Mouse (Mus musculus): ENCODE results near the gene Zcchc4.
A peak's percentile ranks its signal among the peaks of the same experiment; 100 is the strongest.
"Not testable (repeated sequence)": the region's sequence is repeated elsewhere in the genome, so short reads cannot be mapped to it uniquely, and the experiment has no call there.

Zcchc4 gene

DNA sequence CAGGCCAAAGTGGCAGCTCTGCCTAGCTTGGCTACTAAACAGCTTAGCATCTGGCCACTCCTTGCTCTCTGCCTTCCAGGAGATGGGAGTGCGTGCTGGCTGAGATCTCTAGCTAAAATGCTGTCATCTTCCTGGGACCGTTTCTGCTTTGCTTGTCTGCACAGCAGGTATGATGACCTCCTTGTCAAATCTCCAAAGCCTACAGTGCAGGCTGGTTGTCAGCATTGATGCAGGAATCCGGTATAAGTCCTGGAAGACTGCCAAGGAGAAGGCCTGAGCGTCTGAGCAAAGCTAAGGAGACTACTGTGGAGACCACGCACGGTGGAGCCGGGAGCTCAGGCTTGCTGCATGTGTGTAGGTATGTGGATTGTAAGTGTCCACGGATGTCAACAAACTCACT is at the start of gene Zcchc4:
TSS of gene Zcchc4 (plus strand) at position 173 of the 400 bp plus-strand sequence.
- no peak for DNase-seq (ENCODE audit: low spot score)

DNA sequence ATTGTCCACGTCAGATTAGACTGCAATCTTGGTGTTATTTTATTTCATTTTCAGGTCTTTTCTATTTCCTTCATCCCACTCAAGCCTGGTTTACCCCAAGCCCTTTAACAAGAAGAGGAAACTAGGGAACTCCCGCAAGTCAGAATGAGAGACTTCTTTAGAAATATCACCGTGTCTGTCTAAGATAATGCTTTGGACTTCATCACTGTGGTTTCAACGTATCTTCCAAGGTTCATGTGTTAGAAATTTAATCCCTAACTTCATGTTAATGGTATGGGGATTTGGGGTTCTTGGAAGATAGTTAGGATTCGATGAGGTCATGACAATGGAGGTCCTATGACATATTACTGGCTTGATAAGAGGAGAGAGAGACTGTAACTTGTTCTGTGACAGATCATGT is 47.5 kb upstream of the Zcchc4 start:
- no peak for DNase-seq (ENCODE audit: low spot score)

DNA sequence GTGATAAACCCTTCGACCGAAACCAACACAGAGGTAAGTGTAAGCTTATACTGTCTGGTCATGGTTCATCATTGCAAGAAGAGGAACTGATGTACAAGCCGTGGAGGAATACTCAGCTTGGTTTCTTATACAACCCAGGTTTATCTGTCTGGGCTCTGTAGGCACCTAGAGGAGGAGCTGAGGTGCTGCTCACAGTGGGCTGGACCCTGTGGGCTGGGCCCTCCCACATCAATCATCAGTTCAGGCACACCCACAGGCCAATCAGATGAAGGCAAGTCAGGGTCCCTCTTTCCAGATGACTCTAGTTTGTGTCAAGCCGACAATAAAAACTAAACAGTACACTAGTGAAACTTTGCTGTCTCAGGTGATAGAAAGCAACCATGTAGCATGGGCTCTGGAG is 42.4 kb upstream of the Zcchc4 start:
- DNase-seq (ENCODE audit: low spot score): no peak

DNA sequence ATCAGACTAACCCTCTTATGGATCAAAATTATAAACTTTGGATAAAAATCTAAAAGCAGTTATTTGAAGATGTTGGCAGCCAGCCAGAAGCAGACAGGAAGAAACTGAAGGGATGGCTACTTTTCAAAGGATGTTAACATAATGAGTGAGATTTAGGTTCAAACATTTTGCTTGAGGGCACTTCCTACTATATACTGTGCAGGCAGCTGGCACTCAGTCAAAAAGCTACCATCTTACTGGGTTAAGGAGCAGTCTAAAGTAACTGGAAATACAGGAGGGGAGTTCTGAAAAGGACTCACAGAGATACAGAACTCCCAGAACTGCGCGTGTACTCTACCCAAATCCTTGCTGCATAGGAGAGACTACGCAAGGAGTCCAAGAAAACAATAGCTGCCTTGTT is 39.2 kb upstream of the Zcchc4 start:
- DNase-seq (ENCODE audit: low spot score): no peak

DNA sequence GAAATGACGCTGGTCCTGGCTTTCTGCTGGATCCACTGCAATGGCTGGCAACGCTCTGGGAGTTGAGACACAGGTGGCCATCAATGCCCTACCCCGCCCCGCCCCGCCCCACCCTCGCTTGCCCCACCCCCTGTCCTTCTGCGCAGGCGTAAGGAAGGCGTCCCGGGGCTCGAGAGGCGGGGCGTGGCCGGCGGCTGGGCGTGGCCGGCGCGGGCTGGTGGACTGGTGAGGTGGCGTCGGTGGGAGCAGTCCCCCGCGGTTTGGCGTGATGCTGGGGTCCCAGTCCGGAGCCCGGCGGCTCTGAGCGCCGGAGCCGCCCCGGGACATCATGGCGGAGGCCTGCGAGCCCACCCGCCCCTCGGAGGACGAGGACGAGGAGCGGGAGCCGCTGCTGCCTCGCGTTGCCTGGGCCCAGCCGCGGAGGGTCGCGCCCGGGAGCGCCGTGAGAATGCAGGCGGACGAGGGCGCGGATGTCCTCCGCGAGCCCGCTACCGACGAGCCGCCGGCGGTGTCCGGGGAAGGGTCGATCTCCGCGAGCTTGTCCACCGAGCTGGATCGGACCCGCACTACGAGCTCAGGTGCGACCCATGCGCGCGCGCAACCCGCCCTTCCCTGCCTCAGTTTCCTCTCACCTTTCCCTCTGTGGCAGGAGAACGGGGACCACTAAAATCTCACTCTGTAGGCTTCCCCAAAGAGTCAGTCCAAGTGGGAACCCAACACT is 33.7 kb upstream of the Zcchc4 start, which contains the start of gene Pi4k2b:
TSS of gene Pi4k2b (plus strand) at position 184 of the 721 bp plus-strand sequence.
- DNase-seq (ENCODE audit: low spot score): peak; percentile 94

DNA sequence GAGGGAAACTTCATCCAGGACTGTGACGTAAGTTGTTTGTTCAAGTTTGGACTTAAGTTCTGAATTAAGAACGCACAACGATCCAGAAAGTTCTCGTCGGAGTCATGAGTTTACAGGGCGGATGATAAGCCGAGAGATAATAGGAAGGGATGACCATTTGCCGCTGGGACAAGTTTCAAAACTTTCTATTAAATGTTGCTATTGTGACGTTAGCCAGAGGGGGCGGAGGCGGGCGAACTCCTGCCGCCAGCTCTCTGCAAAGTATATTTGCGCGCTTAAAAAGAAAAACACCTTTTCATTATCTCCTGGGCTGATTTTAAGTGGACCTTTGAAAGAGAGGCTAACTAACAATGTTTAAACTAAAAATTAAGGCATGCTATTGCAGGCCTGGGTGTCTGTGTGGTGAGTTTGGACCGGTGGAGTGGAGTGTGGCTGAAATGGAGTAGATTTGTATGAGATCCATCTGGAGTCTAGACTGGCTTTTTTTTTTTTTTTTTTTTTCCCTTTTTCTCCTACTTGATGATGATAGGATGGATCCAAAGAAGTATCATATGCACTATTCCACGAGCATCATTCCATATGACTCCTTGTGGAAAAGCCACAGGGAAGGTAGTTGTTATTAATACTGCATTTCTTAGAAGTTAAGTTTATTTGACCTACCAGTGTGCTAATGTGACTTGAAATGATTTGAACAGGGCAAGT is 32.9 kb upstream of the Zcchc4 start:
- peak; percentile 64 for DNase-seq (ENCODE audit: low spot score)

DNA sequence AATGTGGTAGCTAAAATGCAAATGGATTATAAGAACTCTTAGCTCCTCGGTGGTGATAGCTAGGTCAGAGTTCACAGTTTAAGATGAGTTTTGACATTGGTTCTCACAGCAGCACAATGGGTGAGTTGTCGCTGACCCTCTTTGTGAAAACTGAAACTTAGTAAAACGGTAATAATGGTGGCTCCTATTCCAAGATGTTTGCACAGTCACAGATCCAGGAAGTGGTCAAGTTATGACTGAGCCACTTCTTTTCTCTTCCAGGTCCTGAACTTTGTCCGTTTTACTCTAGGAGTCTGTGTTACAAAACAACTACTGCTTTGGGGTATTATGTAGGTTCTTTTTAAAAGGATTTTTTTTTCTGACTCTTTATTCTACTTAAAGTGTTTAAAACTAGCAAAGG is 32.0 kb upstream of the Zcchc4 start:
- no peak for DNase-seq (ENCODE audit: low spot score)

DNA sequence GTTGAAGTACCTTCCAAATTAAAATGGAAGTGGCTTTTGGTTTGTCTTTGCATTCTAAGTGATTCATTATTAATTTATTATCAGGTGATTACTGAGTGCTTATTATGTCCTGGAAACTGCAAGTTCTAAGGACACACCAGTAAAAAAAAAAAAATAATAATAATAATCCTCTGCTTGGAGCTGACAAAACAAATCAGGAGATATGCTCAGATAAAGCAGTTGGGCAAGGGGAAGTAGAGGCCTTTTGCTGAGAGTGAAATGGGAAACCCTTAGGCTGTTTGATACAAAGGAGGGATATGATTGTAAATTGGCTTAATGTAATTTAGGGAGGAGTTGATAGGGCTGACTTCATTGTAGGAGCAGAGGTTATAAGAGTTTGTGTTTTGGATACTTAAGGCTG is 28.3 kb upstream of the Zcchc4 start:
- no peak for DNase-seq (ENCODE audit: low spot score)

DNA sequence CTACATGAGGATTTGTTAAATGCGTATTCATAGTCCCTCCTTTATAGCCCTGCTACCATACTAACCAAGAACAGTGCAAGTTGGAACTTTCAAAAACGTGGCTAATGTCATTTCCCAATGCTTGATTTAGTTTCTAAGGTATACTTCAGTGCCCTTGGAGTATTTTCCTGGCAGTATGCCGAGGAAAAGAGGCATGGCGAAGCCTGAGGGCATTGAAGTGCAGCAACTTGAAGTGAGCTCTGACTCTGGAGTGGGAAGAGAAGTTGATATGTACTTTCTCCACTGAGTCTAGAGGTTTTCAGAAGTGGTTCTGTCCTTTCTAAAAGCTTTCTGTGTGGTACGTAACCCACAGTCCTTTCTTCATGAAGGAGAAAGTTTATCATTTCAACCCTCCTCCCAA is 26.5 kb upstream of the Zcchc4 start:
- no peak for DNase-seq (ENCODE audit: low spot score)

DNA sequence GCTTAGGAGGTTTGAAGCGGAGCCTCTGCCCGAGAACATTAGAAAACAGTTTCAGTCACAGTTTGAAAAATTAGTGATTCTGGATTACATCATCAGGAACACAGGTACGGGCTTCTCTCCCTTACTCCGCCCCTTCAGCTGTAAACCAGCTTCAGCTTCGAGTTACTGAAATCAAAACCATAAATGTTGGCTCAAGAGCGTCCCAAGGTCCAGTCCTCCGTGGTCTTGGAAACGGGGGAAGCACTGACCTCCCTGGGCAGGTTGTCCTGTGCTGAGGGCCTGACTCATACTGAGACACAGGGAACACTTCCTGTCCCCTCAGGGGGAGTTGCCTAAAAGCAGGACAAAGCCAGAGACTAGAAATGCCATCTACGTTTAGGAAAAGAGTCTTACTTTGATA is 22.1 kb upstream of the Zcchc4 start:
- DNase-seq (ENCODE audit: low spot score): no peak

DNA sequence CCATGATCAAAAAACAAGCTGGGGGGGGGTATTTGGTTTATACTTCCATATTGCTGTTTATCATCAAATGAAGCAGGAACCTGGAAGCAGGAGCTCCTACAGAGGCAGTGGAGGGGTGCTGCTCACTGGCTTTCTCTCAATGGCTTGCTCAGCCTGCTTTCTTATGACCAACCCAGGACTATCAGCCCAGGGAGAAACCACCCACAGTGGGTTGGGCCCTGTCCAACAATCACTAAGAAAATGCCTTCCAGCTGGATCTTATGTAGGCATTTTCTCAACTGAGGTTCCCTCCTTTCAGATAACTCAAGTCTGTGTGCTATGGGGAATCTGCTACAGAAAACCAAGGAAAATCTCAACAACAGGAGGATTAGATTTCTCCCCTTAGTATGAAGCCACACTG is 21.0 kb upstream of the Zcchc4 start:
- no peak for DNase-seq (ENCODE audit: low spot score)

DNA sequence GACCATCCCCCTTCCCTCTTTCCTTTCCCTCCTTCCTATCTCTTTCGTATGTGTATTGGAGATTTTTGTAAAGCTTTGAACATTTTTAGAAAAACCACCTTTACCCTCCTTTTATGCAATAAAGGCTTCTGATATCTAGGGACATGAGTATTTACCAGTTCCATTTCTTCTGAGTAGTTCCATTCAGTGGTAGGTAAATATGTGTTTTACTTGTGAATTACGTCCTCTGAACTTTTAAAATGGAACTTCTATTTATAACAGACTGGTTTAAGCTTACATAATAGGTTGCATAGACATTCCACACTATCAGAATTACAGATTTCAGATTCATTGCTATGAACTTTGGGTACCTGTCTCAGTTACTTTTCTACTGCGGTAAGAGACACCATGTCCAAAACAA is 19.9 kb upstream of the Zcchc4 start:
- no peak for DNase-seq (ENCODE audit: low spot score)

DNA sequence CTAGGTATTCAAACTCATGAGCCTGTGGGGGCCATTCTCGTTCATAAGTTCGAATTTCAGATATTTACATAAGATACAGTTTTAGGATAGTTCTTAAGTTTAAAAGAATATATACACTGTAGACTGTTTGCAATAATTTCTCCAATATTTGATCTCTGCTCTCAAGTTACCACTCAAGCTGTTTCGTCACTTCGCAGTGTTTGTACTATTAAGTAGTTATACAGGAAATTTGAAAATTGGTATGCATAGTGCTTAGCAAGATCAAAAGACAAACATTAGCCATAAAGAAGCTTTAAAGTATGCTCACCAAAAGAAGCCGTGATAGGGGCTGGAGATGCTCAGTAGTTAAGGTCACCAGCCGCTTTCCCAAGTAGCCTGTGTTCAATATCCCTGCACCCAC is 19.2 kb upstream of the Zcchc4 start:
- DNase-seq (ENCODE audit: low spot score): no peak

DNA sequence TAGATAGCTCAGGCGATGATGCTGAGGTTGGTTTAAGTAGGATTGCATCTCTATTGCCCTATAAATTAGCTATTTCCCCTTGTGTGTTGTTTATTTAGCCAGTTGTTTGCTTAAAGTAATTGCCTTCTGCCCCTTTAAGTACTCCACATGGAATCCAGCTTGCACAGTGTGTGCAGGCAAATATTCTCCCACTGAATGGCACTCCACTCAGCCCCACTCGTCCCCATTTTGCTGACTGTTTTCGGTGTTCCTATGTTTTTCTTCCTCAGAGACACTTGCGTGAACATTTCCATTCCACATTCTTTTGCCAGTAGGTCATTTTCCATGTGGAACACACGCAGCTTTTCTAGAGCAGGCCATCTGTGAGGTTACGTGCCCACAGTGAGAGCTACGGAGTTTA is 12.6 kb upstream of the Zcchc4 start:
- no peak for DNase-seq (ENCODE audit: low spot score)

DNA sequence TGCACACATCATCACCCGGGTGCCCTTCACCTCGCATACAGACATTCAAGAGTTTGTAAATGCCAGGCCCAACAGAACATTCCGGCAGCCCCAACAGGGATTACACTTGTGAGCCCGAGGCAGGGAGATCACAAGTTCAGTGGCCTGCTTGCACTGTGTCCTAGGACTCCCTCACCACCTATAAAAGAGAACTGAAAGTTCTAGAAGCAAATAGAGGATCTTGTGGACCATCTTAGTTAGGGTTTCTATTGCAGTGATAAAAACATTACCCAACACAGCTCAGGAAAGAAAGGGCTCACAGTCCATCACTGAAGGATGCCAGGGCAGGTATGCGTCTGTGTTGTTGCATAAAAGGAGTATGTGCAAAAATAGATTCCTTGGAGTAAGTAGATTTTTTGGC is 942 bp upstream of the Zcchc4 start:
- no peak for DNase-seq (ENCODE audit: low spot score)

DNA sequence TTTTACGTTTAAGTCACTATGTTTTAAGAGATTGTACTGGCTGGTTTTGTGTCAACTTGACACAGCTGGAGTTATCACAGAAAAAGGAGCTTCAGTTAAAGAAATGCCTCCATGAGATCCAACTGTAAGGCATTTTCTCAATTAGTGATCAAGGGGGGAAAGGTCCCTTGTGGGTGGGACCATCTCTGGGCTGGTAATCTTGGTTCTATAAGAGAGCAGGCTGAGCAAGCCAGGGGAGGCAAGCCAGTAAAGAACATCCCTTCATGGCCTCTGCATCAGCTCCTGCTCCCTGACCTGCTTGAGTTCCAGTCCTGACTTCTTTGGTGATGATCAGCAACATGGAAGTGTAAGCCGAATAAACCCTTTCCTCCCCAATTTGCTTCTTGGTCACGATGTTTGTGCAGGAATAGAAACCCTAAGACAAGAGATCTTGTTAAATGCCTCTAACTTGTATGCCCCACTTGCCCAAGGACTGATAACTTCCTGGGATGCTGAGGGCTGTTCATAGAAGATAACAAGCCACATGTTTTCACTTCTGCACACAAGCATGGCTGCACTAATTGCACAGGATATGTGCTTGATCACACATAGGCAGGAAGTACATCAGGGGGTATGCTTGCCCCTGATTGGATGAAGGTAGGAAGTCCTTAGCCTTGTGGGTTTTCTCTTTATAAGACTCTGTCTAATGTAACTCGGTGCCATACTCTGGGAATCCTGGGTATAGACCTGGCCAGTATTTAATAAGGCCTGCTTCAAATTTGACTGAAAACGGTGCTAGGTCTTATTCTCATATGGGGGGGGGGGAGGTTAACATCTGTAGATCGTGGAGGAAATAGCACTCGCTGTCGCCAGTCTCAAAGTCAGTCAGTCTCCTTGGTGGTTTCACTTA is 1.5 kb downstream of the Zcchc4 start:
- not testable (repeated sequence) for DNase-seq (ENCODE audit: low spot score)

DNA sequence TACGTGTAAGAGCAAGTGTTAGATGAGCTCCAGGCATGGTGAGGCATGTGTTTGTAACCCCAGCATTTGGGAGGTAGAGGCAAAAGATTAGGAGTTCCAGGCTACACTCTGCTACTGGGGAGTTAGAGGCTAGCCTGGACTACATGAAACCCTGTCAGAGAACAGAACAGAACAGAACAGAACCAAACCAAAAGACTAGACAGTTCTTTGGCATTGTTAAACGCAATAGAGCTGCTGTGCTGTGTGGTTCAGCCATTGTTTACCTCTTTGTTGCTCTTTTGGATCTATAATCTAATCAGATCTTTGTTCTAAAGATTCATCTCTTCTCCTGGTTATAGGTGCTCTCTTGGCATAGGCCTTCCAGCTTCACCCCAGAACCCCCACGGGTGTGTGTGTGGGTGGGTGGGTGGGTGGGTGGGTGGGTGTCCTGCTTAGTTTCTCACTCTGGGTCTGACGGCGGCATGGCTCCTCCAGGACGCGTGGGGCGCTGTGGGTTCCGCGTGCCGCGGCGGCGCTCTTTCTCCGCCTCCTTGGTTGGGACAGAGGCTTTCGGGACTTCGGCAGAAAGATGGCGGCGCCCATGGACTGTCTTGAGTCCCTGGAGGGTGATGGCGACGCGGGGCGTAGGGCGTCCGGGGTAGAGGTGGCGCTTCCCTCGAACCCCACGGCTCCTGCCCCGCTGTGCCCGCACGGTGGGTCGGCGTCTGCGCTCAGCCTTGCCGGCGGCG is 7.5 kb downstream of the Zcchc4 start:
- peak; percentile 89 for DNase-seq (ENCODE audit: low spot score)

DNA sequence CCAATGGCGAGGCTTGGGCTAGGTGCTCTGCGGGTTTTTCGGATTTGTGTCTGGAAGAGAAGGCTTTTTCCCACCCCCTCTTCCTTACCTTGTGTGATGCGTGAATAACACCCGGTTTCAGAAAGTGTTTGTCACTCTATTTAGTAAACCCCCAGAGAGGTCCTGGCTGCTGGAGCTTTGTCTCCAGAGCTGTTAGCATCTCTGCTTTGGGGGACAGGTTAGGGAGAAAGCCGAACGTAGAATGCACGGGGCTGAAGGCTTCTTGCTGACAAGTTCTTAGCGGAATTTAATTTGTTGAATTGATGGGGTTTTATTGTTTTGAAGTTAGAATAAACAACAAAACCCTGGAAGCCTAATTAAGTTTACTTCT is 8.0 kb downstream of the Zcchc4 start:
- no peak for DNase-seq (ENCODE audit: low spot score)

DNA sequence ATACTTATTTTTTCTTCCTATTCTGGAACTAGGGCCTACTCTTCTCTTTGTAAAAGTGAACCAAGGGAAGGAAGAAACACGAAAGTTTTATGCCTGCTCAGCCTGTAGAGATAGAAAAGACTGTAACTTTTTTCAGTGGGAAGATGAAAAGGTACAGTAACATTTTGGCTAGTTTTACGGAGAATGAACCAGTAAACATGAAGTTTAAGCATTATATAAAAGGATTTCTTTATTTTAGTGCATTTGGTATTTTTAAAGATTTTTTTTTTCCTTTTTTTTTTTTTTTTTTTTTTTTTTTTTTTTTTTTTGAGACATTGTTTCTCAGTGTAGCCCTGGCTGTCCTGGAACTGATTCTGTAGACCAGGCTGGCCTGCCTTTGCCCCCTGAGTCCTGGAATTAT is 8.7 kb downstream of the Zcchc4 start:
- DNase-seq (ENCODE audit: low spot score): no peak

DNA sequence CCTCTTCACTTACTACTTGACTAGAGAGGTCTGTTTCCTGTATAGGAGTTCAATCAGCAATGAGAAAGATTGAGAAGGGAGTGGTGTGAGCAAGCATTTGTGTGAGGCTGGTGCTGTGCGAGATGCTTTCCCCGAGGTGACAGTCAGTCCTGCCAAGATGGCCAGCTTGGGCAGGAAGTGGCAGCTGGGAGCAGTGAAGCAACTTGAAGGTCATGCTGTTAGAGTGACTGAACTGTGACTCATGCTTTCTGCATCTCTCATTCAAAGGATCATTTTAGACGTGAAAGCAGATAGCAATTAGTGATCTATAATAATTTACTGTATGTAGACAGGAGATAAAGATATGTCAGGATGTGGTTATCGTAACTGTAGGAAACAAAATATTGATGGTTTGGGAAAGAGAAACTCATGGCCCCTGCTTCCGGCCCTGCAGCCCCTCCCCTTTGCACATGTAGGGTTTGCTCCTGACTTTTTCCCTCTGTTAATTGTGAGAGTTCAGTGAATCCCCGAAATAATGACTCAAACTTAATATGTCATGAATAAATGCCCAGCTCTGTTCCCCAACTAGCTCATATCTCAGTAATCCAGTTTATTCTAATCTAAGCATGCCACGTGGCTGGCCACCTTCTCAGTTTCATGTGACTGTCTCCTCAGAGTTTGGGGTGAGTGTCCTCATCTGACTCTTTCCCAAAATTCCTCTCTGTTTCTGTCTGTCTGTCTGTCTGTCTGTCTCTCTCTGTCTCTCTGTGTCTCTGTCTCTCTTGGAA is 11.5 kb downstream of the Zcchc4 start:
- DNase-seq (ENCODE audit: low spot score): no peak

DNA sequence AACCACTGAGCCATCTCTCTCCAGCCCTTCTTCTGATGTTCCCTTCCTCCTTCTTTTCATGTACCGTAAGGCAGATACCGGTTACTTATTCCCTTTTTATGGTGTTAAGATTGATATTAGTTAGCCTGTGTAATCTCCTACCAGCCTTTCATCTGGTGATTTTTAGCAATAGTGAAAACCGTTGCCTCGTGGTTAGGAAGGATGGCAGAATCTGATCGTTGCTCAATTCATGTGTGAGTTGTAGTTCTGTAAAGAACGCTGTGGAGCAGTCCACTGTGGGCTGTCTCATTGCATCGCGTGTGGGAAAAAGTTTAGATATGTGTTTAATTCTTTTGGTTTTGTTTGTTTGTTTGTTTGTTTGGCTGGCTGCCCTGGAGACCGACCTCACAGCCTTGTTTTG is 18.0 kb downstream of the Zcchc4 start:
- no peak for DNase-seq (ENCODE audit: low spot score)

Data from testis, postnatal 10 days (tissue).